Mouse (Mus musculus): ENCODE results near the gene Map7d1.

Gene Map7d1

GRCm38 (mm10) chr4:126256131-126256791 is at the start of gene Map7d1:
TSS of gene Map7d1 (minus strand) at chr4:126256343.
- Histone ChIP-seq H3K4me1 (replicated peaks; ENCODE audit: low read depth, low read length) (peaks cover 85% of the 10 kb centered on the region), H3K27me3 (ENCODE audit: insufficient read depth, low read length) (peaks cover 20% of the 10 kb centered on the region), H3K9me3 (ENCODE audit: low read length) (no peaks in the 10 kb centered on the region), H3K36me3 (ENCODE audit: insufficient read depth, low read length) (0 out of 2 replicates have a peak, but pooled peaks cover 4% of the 10 kb centered on the region), H3K4me3 (replicated peaks; ENCODE audit: low read length) (peak within 1 kb of the TSS; percentile 91)
- TF ChIP-seq POU5F1 (IDR thresholded peaks at IDR 0.05; ENCODE audit: borderline replicate concordance, low read length) (no peak), CTCF (conservative IDR thresholded peaks at IDR 0.05; ENCODE audit: low read length) (no peak), NANOG (IDR thresholded peaks at IDR 0.05; ENCODE audit: borderline replicate concordance, low read length) (no peak)

DNA sequence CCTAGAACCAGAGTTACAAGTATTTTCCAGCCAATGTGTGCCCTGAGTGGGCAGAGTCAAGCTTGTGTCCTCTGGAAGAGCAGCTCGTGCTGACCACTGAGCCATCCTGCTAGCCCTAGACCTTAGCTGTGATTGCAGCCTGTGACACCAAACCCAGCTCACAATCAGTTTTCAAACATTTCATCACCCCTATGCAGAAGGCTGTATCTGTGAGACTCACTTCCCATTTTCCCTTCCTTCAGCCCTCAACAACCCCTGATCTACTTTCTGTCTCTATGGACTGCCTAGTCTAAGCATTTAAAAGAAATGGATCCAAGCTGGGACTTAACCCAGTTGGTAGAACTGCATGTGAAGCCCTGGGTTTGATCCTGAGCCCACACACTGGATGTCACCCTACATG is 49.3 kb upstream of the Map7d1 start:
- no peak overlapping the region for H3K4me3 ChIP-seq (replicated peaks; ENCODE audit: low read length)
- no peaks in the 10 kb centered on the region for H3K9me3 ChIP-seq (ENCODE audit: low read length)
- H3K4me1 ChIP-seq (replicated peaks; ENCODE audit: low read depth, low read length): peaks cover 44% of the 10 kb centered on the region
- no peaks in the 10 kb centered on the region for H3K36me3 ChIP-seq (ENCODE audit: insufficient read depth, low read length)
- TF ChIP-seq NANOG (IDR thresholded peaks at IDR 0.05; ENCODE audit: borderline replicate concordance, low read length) (no peak), POU5F1 (IDR thresholded peaks at IDR 0.05; ENCODE audit: borderline replicate concordance, low read length) (no peak), CTCF (conservative IDR thresholded peaks at IDR 0.05; ENCODE audit: low read length) (no peak)
- peaks cover 53% of the 10 kb centered on the region for H3K27me3 ChIP-seq (ENCODE audit: insufficient read depth, low read length)

- Histone ChIP-seq H3K4me1 (replicated peaks; ENCODE audit: low read depth, low read length) (peaks cover 42% of the 10 kb centered on the region), H3K4me3 (replicated peaks; ENCODE audit: low read length) (no peak overlapping the region), H3K9me3 (ENCODE audit: low read length) (no peaks in the 10 kb centered on the region), H3K36me3 (ENCODE audit: insufficient read depth, low read length) (no peaks in the 10 kb centered on the region), H3K27me3 (ENCODE audit: insufficient read depth, low read length) (peaks cover 61% of the 10 kb centered on the region)
- TF ChIP-seq POU5F1 (IDR thresholded peaks at IDR 0.05; ENCODE audit: borderline replicate concordance, low read length) (no peak), CTCF (conservative IDR thresholded peaks at IDR 0.05; ENCODE audit: low read length) (peak; percentile 32; the same call in 1 of the 2 replicates), NANOG (IDR thresholded peaks at IDR 0.05; ENCODE audit: borderline replicate concordance, low read length) (no peak)
Measured at GRCm38 (mm10) chr4:126303877-126304276, 47.7 kb upstream of the Map7d1 start.

- TF ChIP-seq NANOG (IDR thresholded peaks at IDR 0.05; ENCODE audit: borderline replicate concordance, low read length) (no peak), POU5F1 (IDR thresholded peaks at IDR 0.05; ENCODE audit: borderline replicate concordance, low read length) (no peak)
- Histone ChIP-seq H3K4me3 (replicated peaks; ENCODE audit: low read length) (peak overlapping the region; percentile 78), H3K27me3 (ENCODE audit: insufficient read depth, low read length) (peaks cover 72% of the 10 kb centered on the region), H3K36me3 (ENCODE audit: insufficient read depth, low read length) (no peaks in the 10 kb centered on the region), H3K9me3 (ENCODE audit: low read length) (no peaks in the 10 kb centered on the region), H3K4me1 (replicated peaks; ENCODE audit: low read depth, low read length) (peaks cover 44% of the 10 kb centered on the region)
Measured at GRCm38 (mm10) chr4:126301584-126302309, 45.6 kb upstream of the Map7d1 start.

- Histone ChIP-seq H3K4me3 (replicated peaks; ENCODE audit: low read length) (peak overlapping the region; percentile 78), H3K4me1 (replicated peaks; ENCODE audit: low read depth, low read length) (peaks cover 47% of the 10 kb centered on the region), H3K9me3 (ENCODE audit: low read length) (no peaks in the 10 kb centered on the region), H3K36me3 (ENCODE audit: insufficient read depth, low read length) (no peaks in the 10 kb centered on the region), H3K27me3 (ENCODE audit: insufficient read depth, low read length) (peaks cover 79% of the 10 kb centered on the region)
- TF ChIP-seq CTCF (conservative IDR thresholded peaks at IDR 0.05; ENCODE audit: low read length): no peak
- no peak for TF ChIP-seq POU5F1 (IDR thresholded peaks at IDR 0.05; ENCODE audit: borderline replicate concordance, low read length)
- TF ChIP-seq NANOG (IDR thresholded peaks at IDR 0.05; ENCODE audit: borderline replicate concordance, low read length): no peak
Measured at GRCm38 (mm10) chr4:126300916-126301583, 44.9 kb upstream of the Map7d1 start.

DNA sequence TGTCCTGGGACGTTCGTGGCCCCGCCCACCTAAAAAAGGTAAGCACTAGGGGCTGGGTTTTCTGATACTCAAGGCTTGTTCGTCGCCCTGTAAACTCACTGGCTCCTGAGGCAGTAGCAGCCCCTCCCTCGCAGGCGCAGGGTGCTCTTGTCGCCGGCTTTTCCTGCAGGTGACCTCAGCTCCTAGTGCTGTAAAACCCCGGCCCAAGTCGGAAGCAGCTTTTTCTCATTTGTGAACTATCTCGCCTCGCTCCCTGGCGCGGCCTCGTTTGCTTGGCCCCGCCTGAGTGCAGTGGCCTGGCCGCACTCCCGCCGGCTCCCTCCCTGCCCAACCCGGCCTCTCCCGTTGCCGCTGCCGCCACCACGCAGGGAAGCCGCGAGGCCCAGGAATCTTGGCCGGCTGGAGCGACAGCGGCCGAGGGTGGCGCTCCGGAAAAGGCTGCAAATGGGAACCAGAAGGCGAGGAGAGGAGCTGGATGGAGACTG is 40.5 kb upstream of the Map7d1 start:
- Histone ChIP-seq H3K4me1 (replicated peaks; ENCODE audit: low read depth, low read length) (peaks cover 47% of the 10 kb centered on the region), H3K4me3 (replicated peaks; ENCODE audit: low read length) (peak overlapping the region; percentile 73), H3K27me3 (ENCODE audit: insufficient read depth, low read length) (peaks cover 81% of the 10 kb centered on the region), H3K9me3 (ENCODE audit: low read length) (no peaks in the 10 kb centered on the region), H3K36me3 (ENCODE audit: insufficient read depth, low read length) (no peaks in the 10 kb centered on the region)
- TF ChIP-seq NANOG (IDR thresholded peaks at IDR 0.05; ENCODE audit: borderline replicate concordance, low read length) (no peak), POU5F1 (IDR thresholded peaks at IDR 0.05; ENCODE audit: borderline replicate concordance, low read length) (no peak), CTCF (conservative IDR thresholded peaks at IDR 0.05; ENCODE audit: low read length) (no peak)

- Histone ChIP-seq H3K36me3 (ENCODE audit: insufficient read depth, low read length) (no peaks in the 10 kb centered on the region), H3K9me3 (ENCODE audit: low read length) (no peaks in the 10 kb centered on the region), H3K4me3 (replicated peaks; ENCODE audit: low read length) (no peak overlapping the region), H3K27me3 (ENCODE audit: insufficient read depth, low read length) (peaks cover 81% of the 10 kb centered on the region), H3K4me1 (replicated peaks; ENCODE audit: low read depth, low read length) (peaks cover 47% of the 10 kb centered on the region)
- TF ChIP-seq POU5F1 (IDR thresholded peaks at IDR 0.05; ENCODE audit: borderline replicate concordance, low read length) (no peak), NANOG (IDR thresholded peaks at IDR 0.05; ENCODE audit: borderline replicate concordance, low read length) (no peak), CTCF (conservative IDR thresholded peaks at IDR 0.05; ENCODE audit: low read length) (no peak)
Measured at GRCm38 (mm10) chr4:126295937-126296336, 39.8 kb upstream of the Map7d1 start.

GRCm38 (mm10) chr4:126295152-126295551 is 39.0 kb upstream of the Map7d1 start:
- Histone ChIP-seq H3K27me3 (ENCODE audit: insufficient read depth, low read length) (peaks cover 81% of the 10 kb centered on the region), H3K9me3 (ENCODE audit: low read length) (no peaks in the 10 kb centered on the region), H3K36me3 (ENCODE audit: insufficient read depth, low read length) (no peaks in the 10 kb centered on the region), H3K4me1 (replicated peaks; ENCODE audit: low read depth, low read length) (peaks cover 42% of the 10 kb centered on the region), H3K4me3 (replicated peaks; ENCODE audit: low read length) (no peak overlapping the region)
- TF ChIP-seq CTCF (conservative IDR thresholded peaks at IDR 0.05; ENCODE audit: low read length) (no peak), NANOG (IDR thresholded peaks at IDR 0.05; ENCODE audit: borderline replicate concordance, low read length) (no peak), POU5F1 (IDR thresholded peaks at IDR 0.05; ENCODE audit: borderline replicate concordance, low read length) (no peak)

Data from E14TG2a.4 (cell line).